Mouse (Mus musculus): ENCODE results near the gene Cstf3. TPM values are rescaled to one million over a fixed set of nuclear protein-coding genes. Genes with fewer than 3 reads are reported as not detected.

The Cstf3 gene
- total RNA-seq, 2 experiments from 2014 or later = 31.0 to 36.8 TPM

DNA sequence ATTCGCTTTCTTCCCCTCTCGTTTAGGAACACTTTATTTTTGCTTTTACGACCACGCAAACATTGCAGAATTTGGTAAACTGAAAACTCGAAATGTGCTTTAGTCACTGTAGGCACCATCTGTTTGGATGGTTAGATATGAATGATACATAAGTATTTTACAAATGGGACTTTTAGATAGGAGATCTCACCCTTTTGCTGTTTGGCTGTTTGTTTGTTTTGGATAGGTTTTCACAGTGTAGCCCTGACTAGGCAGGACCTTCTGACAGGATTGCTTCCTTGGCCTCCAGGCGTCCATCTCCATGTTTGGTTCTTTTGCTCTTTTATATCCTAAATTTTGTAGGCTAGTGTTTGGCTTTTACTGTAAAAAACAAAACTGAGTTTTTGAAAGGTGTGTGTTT is 818 bp downstream of the Cstf3 start:
- 0 out of 2 replicates have a peak, but pooled peaks have one; percentile 13 for ATAC-seq (replicated peaks; ENCODE audit: low FRiP score, poor library complexity, severe bottlenecking)

DNA sequence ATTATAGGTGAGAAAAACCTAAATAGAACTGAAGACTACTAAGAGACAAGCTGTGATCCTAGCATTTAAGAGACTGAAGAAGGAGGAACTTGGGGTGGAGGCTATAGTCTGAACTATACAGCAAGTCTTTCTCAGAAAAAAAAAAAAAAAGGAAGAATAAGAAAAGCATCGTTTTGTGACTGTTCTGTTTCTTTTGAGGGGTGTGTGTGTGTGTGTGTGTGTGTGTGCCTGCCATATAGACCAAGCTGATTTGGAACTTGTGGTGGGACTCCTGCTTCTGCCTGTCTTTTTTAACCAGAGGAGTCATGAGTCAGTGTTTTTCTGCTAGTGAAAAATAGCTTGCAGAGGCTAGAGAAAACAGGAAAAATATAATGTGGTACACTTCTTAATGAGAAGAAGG is 4.7 kb downstream of the Cstf3 start:
- ATAC-seq (replicated peaks; ENCODE audit: low FRiP score, poor library complexity, severe bottlenecking) = no peak

DNA sequence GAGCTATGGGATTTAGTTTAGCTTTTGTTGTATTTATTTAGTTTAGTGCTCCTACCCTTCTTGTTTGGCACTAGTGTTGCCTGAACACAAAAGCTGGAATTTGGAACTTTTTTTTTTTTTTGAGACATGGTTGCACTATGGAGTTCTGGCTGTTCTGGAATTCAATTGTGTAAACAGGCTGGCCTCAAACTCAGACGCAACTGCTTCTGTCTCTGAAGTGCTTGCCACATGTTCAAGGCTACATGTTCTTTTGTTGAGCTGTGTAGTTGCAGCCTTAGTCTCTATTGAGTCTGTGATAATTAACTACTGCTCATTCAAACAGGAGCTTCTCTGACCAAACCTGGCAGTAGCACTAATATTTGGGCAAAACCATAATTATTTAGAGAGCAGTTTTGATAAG is 13.1 kb downstream of the Cstf3 start:
- no peak for ATAC-seq (replicated peaks; ENCODE audit: low FRiP score, poor library complexity, severe bottlenecking)

DNA sequence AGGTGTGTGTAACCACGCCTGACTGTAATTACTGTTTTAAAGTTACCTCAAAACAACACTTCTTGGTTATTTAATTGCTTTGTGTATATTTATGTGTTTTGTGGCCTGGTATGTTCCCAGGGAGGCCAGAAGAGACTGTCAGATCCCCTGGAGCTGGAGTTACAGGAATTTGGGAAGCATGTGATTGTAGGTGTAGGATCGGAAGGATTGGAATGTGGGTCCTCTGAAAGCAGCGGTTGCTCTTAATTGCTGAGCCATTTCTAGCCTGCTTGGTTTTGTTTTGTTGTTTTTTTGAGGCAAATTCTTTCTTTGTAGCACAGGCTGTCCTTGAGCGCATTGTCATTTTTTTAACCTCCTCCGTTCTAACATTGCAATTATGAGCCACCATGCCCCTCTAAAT is 14.4 kb downstream of the Cstf3 start:
- ATAC-seq (replicated peaks; ENCODE audit: low FRiP score, poor library complexity, severe bottlenecking) = no peak

DNA sequence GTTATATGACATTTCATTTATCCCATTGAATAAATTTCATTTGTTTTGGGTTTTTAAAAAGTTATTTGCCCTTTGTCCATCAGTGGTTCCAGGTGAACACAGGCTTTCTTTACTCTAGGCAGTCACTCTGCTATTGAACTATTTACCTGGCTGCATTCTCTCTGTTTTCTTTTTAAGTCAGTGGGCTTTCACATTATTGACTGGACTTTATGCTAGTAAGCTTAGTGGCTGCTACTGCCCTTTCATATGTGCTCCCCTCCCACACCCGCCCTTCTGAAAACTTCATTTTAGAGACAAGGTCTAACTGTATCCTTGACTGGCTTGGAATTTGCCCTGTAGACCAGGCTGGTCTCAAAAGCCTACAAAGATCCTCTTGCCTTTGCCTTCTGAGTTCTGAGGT is 15.2 kb downstream of the Cstf3 start:
- no peak for ATAC-seq (replicated peaks; ENCODE audit: low FRiP score, poor library complexity, severe bottlenecking)

DNA sequence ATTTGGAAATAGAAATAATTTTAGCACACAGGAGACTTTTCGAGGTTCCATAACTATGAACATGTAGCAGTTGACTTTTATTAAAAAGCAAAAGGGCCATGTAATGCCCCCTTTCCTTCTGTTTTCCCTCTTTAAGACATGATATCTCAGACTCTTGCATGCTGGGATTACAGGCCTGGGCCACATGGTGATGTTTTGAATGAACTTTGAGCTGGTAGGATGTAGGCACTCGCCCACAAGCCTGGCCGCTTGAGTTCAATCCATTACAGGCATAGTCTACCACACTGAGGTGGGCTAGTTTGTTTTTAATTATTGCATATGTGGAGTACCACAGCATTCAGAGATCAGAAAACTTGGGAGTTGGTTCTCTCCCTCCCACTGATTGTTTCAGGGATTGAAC is 24.5 kb downstream of the Cstf3 start:
- no peak for ATAC-seq (replicated peaks; ENCODE audit: low FRiP score, poor library complexity, severe bottlenecking)

DNA sequence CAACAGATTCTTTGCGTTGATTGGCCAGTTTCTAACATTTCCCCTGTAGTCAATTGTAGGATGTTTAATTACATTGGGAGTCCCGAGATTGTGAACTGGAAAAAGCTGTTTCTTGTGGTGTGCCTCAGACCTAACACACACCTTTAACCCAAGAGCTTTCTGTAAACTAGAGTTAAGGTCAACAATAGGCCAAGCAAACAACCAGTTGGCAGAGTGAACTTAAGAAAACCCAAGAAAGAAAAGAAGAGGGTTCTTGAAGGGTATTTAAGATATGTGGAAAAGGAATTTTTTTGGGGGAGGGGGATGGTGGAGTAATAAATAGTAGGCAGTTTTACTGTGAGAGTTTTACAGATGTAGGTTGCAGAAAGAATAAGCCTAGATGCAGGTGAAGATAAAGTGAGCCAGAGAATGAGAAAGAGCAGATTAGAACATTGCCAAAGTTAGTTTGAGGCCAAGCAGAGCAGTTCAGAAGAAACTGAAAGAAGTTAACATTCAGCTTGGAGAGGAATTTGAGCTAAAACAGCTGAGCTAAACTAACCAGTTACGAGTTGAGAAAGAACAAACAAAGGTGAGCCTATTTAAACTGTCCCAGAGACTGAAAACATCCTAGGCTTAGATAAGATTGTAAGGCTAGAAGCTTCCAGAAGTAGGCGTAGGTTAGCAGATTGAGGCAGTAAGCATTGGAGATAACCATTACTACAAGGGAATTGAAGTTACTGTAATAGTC is 25.8 kb downstream of the Cstf3 start:
- ATAC-seq (replicated peaks; ENCODE audit: low FRiP score, poor library complexity, severe bottlenecking) = no peak

DNA sequence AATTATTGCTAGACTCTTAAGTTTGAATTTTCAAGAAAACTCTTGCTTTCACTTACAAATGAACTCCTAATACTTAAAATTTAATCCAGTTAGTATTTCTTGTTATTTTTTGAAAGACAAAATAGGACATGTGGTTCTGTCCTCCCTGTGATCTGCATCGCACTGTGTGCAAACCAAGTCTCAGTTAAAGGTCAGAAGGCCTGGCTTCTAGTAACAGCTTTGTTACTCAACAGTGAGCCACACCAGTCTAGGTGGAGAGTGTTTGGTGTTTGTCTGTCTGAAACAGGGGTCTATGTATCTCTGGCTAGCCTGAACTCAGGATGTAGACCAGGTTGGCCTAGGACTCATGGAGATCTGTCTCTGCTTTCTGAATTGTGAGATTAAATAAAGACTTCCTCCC is 68.3 kb downstream of the Cstf3 start:
- no peak for ATAC-seq (replicated peaks; ENCODE audit: low FRiP score, poor library complexity, severe bottlenecking)

DNA sequence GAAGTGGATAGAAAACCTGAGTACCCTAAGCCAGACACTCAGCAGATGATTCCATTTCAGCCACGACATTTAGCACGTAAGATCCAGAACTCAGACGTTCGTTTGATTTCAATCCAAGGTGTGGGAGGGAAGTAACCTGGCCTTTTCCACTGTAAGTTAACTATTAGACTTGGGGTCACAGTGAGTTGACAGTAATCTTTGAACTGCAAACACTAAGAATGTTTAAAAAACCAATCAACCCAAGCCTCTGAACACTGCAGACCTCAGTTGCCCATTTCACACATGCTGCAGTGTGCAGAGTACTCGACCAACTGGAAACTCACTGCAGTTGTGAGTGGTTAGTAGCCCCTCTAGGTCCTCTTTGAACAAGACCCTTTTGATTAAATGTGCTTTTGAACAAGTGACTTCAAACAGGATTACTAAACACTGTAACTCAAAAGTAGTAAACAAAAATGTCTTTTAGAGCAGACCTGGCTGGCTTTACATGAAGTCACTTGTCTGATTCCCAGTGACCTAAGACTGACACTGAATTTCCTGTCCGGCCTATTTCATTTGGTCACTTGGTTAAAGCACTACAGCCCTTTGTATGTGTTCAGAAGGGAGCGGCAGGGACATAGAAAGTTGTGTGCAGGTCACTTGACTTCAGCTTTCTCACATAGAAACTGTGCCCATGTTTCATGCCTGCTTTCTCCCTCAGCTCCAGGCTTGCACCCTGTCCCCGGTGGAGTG is 73.2 kb downstream of the Cstf3 start:
- no peak for ATAC-seq (replicated peaks; ENCODE audit: low FRiP score, poor library complexity, severe bottlenecking)

DNA sequence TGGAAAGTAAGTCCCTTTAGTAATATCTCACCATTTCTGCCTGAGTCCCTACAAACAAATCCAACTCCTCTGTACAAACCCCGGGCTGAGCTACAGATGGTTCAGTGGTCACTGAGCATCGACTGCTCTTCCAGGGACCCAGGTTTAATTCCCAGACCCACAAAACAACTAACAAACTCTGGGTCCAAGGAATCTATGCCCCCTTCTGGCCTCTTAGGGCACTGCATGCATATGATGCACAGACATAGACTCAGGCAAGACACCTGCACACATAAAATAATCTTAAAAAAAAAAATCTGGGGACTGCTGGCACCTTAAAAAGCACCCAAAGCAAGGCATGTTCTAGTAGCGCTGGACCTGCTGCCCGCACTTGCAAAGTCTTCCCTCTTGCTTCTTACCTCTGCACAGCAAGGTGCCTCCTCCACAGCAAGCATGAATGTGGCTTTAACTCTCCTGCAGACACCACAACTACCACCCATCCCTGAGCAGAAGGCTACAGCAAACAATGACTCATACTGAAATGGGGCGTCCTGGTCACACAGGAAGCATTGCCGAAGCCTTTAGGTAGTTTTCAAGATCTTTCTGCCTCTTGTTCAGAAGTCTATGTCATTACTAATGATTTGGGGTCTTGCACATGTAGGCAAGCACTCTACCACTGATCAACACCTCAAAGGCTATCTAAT is 78.9 kb downstream of the Cstf3 start:
- no peak for ATAC-seq (replicated peaks; ENCODE audit: low FRiP score, poor library complexity, severe bottlenecking)

DNA sequence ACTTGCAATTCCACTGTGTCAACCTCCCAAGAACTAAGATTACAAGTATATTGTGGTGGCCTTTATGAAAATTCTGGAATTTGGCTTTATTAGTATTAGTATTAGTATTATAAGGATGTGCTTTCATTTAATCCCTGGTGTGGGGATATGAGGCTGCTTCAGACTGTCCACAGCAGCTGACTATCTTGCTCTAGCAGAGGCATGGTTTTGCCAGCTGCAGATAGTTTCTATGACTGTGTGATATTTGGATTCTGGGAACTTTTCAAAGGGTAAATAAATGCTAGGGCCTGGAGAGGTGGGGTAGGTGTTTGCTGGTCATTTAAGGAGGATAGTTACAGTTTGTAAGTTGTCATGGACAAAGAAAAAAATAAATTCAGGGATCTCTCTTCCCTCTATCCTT is 81.4 kb downstream of the Cstf3 start:
- no peak for ATAC-seq (replicated peaks; ENCODE audit: low FRiP score, poor library complexity, severe bottlenecking)

DNA sequence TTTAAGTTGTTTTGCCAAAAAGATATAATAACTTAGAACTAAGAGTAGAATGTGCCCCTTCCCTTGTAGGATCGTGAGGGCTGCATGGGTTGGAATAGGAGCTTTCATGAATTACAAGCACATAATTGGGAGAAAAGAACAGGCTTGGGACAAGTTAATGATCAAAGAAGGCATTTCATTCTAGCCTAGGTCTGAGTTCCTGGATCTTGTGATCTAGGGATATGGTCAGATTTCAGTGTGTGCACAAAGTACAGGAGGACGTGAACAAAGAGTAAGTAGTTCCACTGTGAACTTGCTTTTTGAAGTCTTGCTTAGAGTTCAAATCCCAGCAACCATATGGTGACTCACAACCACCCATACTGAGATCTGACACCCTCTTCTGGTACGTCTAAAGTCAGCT is 87.0 kb downstream of the Cstf3 start:
- no peak for ATAC-seq (replicated peaks; ENCODE audit: low FRiP score, poor library complexity, severe bottlenecking)

DNA sequence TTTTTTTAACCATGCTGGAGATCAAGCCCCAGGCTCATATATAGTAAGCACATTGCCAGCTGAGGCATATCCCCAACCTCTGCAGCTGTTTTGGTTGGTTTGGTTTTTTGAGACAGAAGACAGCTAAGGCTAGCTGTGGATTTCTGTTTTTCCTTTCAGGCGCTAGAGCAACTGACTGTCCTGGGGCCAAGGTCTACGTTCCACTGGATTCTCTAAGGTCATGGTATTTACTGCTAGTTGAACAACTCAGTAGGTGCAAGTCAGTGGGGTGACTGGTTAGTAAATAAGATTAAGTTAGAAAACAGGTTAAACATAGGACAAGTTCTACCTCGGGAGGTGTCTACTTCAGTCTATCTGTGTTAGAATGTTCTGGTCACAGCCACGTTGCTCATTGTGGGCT is 94.4 kb downstream of the Cstf3 start:
- ATAC-seq (replicated peaks; ENCODE audit: low FRiP score, poor library complexity, severe bottlenecking) = no peak

DNA sequence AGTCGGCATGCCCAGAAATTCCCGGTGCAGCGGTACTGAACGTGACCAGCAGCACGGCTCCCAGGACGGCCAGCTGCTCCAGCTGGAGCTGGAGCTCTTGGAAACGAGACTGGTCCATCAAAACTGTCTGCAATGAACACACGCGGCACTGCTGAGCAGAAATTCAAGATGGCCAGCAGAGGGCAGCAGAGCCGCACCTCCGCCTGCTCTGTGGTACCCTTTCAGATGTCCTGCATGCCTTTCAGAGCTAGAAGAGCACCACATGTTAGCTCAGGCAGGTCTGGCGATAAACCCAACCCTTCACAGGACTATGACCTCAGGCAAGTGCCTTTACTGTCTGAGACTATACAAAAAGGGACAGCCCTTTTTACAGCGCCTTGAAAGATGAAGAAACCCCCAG is 95.1 kb downstream of the Cstf3 start:
- ATAC-seq (replicated peaks; ENCODE audit: low FRiP score, poor library complexity, severe bottlenecking) = peak; percentile 58; the same call in 1 of the 2 replicates

DNA sequence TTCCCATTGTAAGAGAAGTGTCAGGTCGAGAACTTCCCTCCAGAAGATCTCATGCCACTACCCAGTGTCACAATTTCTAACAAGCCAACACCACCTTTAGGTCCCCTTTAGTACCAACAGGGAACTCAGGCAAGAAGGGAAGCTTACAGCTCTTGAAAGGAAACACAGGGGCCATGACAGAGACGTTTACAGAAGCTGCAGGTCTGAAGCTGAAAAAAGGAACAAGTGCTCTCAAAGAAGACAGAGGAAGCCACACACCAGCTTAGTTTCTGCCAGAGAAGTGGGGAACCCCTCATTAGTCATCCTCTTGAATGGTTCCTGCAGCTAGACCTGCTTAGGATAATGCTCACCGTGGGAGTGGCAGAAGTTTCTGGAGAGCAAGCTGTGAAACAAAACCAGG is 96.9 kb downstream of the Cstf3 start:
- no peak for ATAC-seq (replicated peaks; ENCODE audit: low FRiP score, poor library complexity, severe bottlenecking)

DNA sequence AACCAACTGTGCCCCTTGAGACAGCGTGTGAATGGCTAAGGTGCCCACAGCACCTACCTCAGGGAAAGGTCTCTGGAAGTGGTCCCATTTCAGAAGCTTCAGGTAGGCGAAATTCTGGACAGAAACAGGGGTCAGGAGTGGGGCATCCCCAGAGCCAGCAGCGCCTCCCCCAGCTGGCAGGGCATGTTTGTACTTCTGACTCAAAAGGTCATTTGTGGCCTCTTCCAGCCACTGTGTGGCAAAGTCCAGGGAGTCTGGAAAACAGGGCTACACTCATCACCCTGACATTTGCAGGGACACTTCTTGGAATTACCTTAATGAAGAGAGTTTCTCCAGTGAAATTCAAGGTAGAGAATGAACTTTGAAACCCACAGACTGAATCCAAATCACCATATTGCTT is 98.0 kb downstream of the Cstf3 start:
- no peak for ATAC-seq (replicated peaks; ENCODE audit: low FRiP score, poor library complexity, severe bottlenecking)

DNA sequence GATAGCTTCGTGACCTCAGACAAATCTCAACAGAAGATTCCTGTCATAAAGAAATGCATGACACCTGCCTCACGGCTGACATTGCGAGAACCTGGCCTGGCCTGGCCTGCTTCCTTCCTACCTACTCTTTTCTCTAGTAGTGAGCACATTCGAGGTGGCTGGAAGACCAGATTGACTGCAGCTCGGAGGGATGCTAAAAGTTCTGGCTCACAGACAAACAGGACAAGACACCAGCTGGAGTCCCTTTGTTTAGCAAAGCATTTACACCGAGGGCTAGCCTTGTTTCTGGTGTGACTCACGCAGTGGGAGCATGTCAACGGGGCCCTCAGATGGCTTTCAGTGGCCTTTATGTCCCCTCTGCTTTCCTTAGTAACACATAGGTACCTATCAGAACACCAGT is 98.4 kb downstream of the Cstf3 start:
- ATAC-seq (replicated peaks; ENCODE audit: low FRiP score, poor library complexity, severe bottlenecking) = no peak

DNA sequence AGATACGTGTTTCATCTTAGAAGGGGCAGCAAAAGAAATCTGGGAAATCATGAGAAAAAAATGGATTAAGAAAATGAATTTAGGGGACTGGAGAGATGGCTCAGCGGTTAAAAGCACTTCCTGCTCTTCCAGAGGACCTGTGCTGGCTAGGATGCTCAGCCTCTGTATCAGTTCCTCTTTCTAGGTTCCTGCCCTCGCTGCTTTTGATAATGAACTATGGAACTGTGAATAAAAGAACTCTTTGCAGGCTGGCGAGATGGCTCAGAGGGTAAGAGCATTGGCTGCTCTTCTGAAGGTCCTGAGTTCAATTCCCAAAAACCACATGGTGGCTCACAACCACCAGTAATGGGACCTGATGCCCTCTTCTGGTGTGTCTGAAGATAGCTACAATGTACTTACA is 100.4 kb downstream of the Cstf3 start:
- no peak for ATAC-seq (replicated peaks; ENCODE audit: low FRiP score, poor library complexity, severe bottlenecking)

DNA sequence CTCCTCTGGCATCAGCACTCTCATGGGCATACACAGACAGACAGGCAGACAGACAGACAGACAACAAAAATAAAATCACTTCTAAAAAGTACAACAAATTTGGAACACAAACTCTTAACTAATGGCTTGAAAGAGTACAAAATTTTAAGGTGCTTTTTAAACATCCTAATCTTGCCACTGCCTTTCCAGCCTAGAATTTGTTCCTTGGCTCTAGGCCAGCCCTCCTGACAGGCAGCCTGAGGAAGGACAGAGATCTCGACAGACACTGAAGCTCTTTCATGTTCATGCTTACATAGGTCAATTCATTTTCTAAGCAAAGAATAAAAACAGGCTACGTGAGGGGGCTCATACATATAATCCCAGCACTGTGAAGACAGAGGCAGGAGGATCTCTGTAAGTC is 102.2 kb downstream of the Cstf3 start:
- no peak for ATAC-seq (replicated peaks; ENCODE audit: low FRiP score, poor library complexity, severe bottlenecking)

DNA sequence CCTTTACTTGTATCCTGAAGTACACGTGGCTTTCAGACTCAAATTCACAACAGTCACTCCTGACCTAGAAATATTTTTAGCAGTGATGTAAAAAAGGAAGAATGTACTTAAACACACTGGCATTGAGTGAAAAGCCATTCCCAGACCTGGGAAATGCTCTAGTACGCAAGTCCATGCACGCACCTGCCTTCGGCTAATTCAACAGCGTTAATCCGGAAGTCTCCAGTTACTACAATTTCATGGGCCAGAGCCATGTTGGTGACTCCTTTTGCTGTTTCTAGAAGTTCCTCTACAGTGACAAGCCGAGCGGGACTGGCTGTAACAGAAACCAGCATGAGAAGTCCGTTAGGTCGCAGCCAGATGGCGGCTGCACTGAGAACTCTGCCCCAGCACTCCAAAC is 109.3 kb downstream of the Cstf3 start:
- ATAC-seq (replicated peaks; ENCODE audit: low FRiP score, poor library complexity, severe bottlenecking) = no peak

DNA sequence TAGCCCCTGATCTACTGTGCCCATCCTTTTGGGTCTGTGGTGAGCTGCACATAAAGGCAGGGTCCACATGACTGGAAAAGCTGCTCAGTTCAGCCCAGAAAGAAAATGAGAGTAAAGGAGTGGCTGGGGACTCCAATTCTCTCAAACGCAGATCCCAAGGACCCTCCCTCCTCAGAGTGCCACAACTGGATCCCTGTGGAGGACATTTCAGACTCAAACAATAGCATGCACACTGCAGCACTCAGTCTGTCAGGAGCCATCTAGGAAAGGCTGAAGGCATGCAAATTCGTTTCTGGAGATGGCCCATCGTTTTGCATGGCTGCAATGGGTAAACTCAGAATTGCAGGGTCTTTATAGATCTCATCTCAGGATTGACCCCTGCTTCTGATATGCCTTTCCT is 112.8 kb downstream of the Cstf3 start:
- no peak for ATAC-seq (replicated peaks; ENCODE audit: low FRiP score, poor library complexity, severe bottlenecking)
